Mouse (Mus musculus): ENCODE results near the gene Ptprd. TPM values are rescaled to one million over a fixed set of nuclear protein-coding genes. Genes with fewer than 3 reads are reported as not detected.

The Ptprd gene
- polyA plus RNA-seq, 2 experiments, result 48.6 to 50.4 TPM

GRCm38 (mm10) chr4:76403219-76403618 lies 1808.5 kb downstream of the Ptprd start:
- H3K9ac ChIP-seq (ENCODE audit: low read depth, low read length, severe bottlenecking), result no peak overlapping the region
- no peak overlapping the region for H3K4me2 ChIP-seq (replicated peaks; ENCODE audit: low read depth, low read length, severe bottlenecking)
- H3K4me3 ChIP-seq (replicated peaks; ENCODE audit: low read length), result no peak overlapping the region
- 0 out of 2 replicates have a peak, but pooled peaks cover 2% of the 10 kb centered on the region for H3K4me1 ChIP-seq (ENCODE audit: control insufficient read depth, insufficient read depth, low read length)
- no peaks in the 10 kb centered on the region for H3K27me3 ChIP-seq (ENCODE audit: control insufficient read depth, insufficient read depth, low read length)
- TF ChIP-seq POLR2A (IDR thresholded peaks at IDR 0.05; ENCODE audit: borderline replicate concordance, extremely low read depth, insufficient read depth, insufficient read length), result no peak
- no peak for DNase-seq (ENCODE audit: low spot score)
- no peak overlapping the region for H3K27ac ChIP-seq (replicated peaks; ENCODE audit: low read depth, low read length)
- H3K36me3 ChIP-seq (ENCODE audit: control insufficient read depth, insufficient read depth, low read length), result no peaks in the 10 kb centered on the region
- WGBS, result 89% methylated on average over 5 of the region's 5 CpGs
- no peaks in the 10 kb centered on the region for H3K9me3 ChIP-seq (ENCODE audit: control insufficient read depth, low read length)
- no peak for ATAC-seq (ENCODE audit: low FRiP score, low read depth)

DNA sequence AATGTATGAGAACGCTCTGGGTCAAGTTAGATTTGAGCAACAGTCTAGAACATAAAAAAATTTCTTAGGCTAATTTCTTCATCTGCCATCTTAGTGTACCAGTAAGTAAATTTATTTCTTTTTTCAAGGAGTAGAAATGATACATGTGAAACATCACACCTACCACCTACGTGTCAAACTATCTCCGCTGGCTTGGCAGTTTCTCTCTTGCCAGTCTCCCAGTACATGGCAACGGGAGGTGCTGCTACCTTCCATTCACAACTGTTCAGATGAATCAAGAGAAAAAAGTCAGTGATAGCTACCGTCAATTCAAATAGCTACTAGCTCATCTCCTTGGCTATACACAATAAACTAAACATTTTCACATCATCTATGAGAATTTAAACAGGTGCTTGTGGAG lies 1823.9 kb downstream of the Ptprd start:
- 86% methylated on average over 5 of the region's 5 CpGs for WGBS
- no peak for ATAC-seq (ENCODE audit: low FRiP score, low read depth)
- no peak for DNase-seq (ENCODE audit: low spot score)
- H3K36me3 ChIP-seq (ENCODE audit: control insufficient read depth, insufficient read depth, low read length), result no peaks in the 10 kb centered on the region
- H3K9me3 ChIP-seq (ENCODE audit: control insufficient read depth, low read length), result no peaks in the 10 kb centered on the region
- H3K4me2 ChIP-seq (replicated peaks; ENCODE audit: low read depth, low read length, severe bottlenecking), result no peak overlapping the region
- no peaks in the 10 kb centered on the region for H3K27me3 ChIP-seq (ENCODE audit: control insufficient read depth, insufficient read depth, low read length)
- H3K27ac ChIP-seq (replicated peaks; ENCODE audit: low read depth, low read length), result no peak overlapping the region
- TF ChIP-seq POLR2A (IDR thresholded peaks at IDR 0.05; ENCODE audit: borderline replicate concordance, extremely low read depth, insufficient read depth, insufficient read length), result no peak
- no peaks in the 10 kb centered on the region for H3K4me1 ChIP-seq (ENCODE audit: control insufficient read depth, insufficient read depth, low read length)
- H3K9ac ChIP-seq (ENCODE audit: low read depth, low read length, severe bottlenecking), result no peak overlapping the region
- no peak overlapping the region for H3K4me3 ChIP-seq (replicated peaks; ENCODE audit: low read length)

DNA sequence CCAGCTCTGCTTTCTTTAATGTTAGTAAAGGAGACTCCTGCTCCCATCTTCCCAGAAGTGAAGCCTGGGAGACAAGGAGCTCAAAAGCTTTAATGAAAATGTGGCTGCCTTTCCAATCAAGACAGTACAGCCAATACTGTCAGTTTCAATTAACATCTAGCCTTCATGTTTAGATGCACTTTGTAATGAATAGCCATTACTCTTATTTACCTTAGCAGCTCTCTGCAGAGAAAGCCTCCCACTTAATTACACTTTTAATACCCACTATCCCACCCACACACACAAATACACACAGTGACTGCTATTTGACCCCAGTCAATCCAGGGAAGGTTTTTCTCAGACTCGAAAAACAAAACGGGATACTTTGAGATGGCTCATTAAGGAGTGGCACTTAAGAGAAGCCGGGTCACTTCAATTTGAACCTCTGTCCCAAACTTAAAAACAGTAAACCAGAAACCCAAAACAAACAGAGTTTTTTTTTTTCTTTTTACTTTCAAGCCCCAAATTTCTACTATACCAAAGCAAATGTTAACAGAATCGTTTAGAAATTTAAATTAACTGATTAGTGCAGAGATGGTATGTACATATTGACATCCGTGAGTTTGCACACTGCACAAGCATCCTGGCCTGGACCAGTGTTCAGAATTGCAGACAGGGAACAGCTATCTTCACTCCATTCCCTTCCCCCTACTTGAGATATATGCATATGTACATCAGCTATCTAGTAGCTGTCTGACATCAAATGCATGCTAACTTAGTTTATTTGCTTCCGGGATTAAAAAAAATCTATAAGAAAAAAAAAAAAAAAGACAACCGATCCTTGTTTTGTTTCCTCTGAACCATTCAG lies 1824.6 kb downstream of the Ptprd start:
- no peak overlapping the region for H3K4me2 ChIP-seq (replicated peaks; ENCODE audit: low read depth, low read length, severe bottlenecking)
- TF ChIP-seq POLR2A (IDR thresholded peaks at IDR 0.05; ENCODE audit: borderline replicate concordance, extremely low read depth, insufficient read depth, insufficient read length), result no peak
- H3K27ac ChIP-seq (replicated peaks; ENCODE audit: low read depth, low read length), result no peak overlapping the region
- H3K36me3 ChIP-seq (ENCODE audit: control insufficient read depth, insufficient read depth, low read length), result no peaks in the 10 kb centered on the region
- H3K27me3 ChIP-seq (ENCODE audit: control insufficient read depth, insufficient read depth, low read length), result no peaks in the 10 kb centered on the region
- H3K4me3 ChIP-seq (replicated peaks; ENCODE audit: low read length), result no peak overlapping the region
- ATAC-seq (ENCODE audit: low FRiP score, low read depth) (no peak), DNase-seq (ENCODE audit: low spot score) (no peak)
- no peaks in the 10 kb centered on the region for H3K4me1 ChIP-seq (ENCODE audit: control insufficient read depth, insufficient read depth, low read length)
- H3K9ac ChIP-seq (ENCODE audit: low read depth, low read length, severe bottlenecking), result no peak overlapping the region
- 51% methylated on average over 7 of the region's 7 CpGs for WGBS
- no peaks in the 10 kb centered on the region for H3K9me3 ChIP-seq (ENCODE audit: control insufficient read depth, low read length)

DNA sequence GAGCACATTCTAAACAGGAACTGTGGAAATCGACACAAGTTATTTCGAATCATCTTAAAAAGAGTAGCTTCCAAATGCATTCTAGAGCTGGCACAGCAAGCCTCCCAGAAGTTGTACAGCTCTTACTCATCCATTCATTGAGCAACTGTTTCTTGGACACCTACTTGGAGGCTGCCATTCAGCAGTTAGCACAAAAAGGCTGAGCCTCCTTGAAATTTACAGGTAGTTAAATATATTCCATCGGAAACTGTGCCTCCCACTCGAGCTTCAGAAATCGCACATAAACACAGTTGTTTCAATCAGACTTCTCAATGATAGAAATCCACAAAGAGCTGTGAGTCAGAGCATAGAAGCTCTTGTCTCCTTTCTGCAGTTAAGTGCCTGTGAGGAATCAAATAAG lies 1825.9 kb downstream of the Ptprd start:
- ATAC-seq (ENCODE audit: low FRiP score, low read depth) (no peak), DNase-seq (ENCODE audit: low spot score) (no peak)
- Histone ChIP-seq H3K9me3 (ENCODE audit: control insufficient read depth, low read length) (no peaks in the 10 kb centered on the region), H3K9ac (ENCODE audit: low read depth, low read length, severe bottlenecking) (no peak overlapping the region), H3K4me3 (replicated peaks; ENCODE audit: low read length) (no peak overlapping the region), H3K27ac (replicated peaks; ENCODE audit: low read depth, low read length) (no peak overlapping the region), H3K36me3 (ENCODE audit: control insufficient read depth, insufficient read depth, low read length) (no peaks in the 10 kb centered on the region), H3K4me2 (replicated peaks; ENCODE audit: low read depth, low read length, severe bottlenecking) (no peak overlapping the region), H3K27me3 (ENCODE audit: control insufficient read depth, insufficient read depth, low read length) (no peaks in the 10 kb centered on the region), H3K4me1 (ENCODE audit: control insufficient read depth, insufficient read depth, low read length) (no peaks in the 10 kb centered on the region)
- WGBS, result 81% methylated on average over 5 of the region's 5 CpGs
- TF ChIP-seq POLR2A (IDR thresholded peaks at IDR 0.05; ENCODE audit: borderline replicate concordance, extremely low read depth, insufficient read depth, insufficient read length), result no peak

GRCm38 (mm10) chr4:76380312-76380917 lies 1831.3 kb downstream of the Ptprd start:
- 80% methylated on average over 6 of the region's 6 CpGs for WGBS
- H3K4me3 ChIP-seq (replicated peaks; ENCODE audit: low read length), result no peak overlapping the region
- 0 out of 2 replicates have a peak, but pooled peaks cover 4% of the 10 kb centered on the region for H3K4me1 ChIP-seq (ENCODE audit: control insufficient read depth, insufficient read depth, low read length)
- TF ChIP-seq POLR2A (IDR thresholded peaks at IDR 0.05; ENCODE audit: borderline replicate concordance, extremely low read depth, insufficient read depth, insufficient read length), result no peak
- H3K27ac ChIP-seq (replicated peaks; ENCODE audit: low read depth, low read length), result no peak overlapping the region
- H3K36me3 ChIP-seq (ENCODE audit: control insufficient read depth, insufficient read depth, low read length), result no peaks in the 10 kb centered on the region
- DNase-seq (ENCODE audit: low spot score), result no peak
- no peaks in the 10 kb centered on the region for H3K9me3 ChIP-seq (ENCODE audit: control insufficient read depth, low read length)
- no peak overlapping the region for H3K9ac ChIP-seq (ENCODE audit: low read depth, low read length, severe bottlenecking)
- no peak overlapping the region for H3K4me2 ChIP-seq (replicated peaks; ENCODE audit: low read depth, low read length, severe bottlenecking)
- H3K27me3 ChIP-seq (ENCODE audit: control insufficient read depth, insufficient read depth, low read length), result no peaks in the 10 kb centered on the region
- ATAC-seq (ENCODE audit: low FRiP score, low read depth), result no peak
